Mouse (Mus musculus): ENCODE data around the gene Scaf8.
"Not testable (repeated sequence)": the region's sequence is repeated elsewhere in the genome, so short reads cannot be mapped to it uniquely, and the experiment has no call there.

The Scaf8 gene

GRCm38 (mm10) chr17:3120949-3121348, 6.2 kb downstream of the Scaf8 start:
- DNase-seq: not testable (repeated sequence)

DNA sequence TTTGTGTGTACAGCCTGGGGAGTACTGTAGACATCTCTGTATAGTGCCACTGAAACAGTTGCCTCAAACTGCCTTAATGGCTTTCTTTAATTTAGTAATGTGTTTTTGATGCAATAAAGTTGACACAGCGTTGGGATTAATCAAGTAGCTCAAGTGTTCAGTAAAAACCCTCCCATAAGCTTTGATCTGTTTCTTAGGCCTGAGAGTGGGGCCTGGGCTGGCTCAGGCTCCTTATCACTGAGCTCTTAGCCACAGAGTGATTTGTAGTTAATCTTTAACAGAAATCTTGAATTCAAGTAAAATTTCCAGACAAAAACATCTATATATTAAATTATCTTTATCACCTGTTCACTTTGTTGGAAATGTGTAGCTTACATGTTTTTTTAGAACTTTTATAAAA, 8.8 kb downstream of the Scaf8 start:
- DNase-seq: not testable (repeated sequence)

- DNase-seq: no peak
Observed at GRCm38 (mm10) chr17:3128716-3129115, 13.9 kb downstream of the Scaf8 start.

DNA sequence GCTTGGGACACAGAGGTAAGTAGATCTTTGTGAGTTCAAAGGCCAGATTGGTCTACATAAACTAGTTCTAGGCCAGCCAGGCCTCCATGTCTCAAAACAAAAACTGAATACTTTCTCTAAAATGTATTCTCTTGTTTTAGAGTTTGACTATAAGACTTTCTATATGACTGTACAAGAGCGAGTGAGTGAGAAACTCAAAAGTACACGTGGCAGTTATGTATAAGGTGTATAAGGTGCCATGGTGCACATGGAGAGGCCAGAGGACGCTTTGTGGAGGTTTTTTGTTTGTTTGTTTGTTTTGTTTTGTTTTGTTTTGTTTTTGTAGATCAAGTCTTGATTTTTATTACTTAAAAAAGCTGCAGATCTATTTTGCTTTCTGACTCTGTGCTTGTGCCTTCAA, 15.0 kb downstream of the Scaf8 start:
- no peak for DNase-seq

- no peak for DNase-seq
Observed at GRCm38 (mm10) chr17:3135346-3135745, 20.6 kb downstream of the Scaf8 start.

DNA sequence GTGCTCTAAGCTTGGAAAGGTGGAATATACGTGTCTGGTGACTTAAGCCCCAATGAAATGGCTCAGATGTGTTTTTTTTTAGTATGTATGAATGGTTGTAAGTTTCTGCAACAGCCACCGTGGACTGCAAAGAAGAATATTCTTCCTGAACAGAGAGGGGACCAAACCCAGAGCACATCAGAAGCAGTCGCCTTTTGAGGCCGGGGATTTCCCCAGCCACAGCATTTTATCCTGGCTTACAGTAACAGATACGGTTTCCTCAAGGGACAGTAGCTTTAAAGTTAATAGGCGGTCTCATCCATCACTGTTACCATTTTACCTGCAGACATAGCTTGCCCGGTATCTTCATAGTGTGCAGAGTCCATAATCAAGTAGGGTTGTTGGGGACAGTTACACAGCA, 21.4 kb downstream of the Scaf8 start:
- DNase-seq: no peak

DNA sequence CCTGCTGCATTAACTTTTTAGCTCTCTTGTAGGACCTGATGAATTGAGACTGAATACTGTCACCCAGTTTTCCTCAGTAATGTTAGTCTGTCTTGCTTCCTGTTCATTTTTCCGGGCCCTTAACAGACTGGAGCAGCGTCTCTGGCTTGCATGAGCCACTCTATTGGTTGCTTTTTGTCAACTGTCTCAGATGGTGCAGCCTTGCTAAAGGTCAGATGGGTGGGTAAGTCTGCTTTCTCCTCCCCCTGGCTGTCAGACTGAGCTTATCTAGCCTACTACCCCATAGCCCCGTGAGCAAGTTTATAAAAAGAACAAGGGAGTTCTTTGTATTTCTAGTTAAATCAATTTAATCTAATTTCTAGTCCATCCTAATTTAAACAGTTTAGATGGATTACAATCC, 23.6 kb downstream of the Scaf8 start:
- no peak for DNase-seq

DNA sequence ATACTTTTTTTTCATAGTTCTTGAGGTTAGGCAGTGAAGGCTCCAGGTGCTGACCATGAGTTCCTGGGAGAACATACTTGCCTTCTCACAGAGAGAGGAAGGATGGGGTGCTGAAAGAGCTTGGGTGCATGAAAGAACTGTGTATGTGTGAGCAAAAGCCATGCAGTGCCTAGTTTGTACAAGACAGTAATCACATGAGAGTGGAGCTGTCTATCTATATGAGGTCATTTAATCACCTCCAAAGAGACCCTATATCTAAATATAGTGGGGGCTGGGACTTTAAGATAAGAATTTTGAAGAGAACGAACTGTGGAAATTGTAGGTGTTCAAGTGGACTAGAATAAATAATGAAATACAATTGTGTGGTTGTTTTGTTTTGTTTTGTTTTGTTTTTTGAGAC, 25.3 kb downstream of the Scaf8 start:
- DNase-seq: no peak

GRCm38 (mm10) chr17:3148853-3149252, 34.1 kb downstream of the Scaf8 start:
- DNase-seq: no peak

DNA sequence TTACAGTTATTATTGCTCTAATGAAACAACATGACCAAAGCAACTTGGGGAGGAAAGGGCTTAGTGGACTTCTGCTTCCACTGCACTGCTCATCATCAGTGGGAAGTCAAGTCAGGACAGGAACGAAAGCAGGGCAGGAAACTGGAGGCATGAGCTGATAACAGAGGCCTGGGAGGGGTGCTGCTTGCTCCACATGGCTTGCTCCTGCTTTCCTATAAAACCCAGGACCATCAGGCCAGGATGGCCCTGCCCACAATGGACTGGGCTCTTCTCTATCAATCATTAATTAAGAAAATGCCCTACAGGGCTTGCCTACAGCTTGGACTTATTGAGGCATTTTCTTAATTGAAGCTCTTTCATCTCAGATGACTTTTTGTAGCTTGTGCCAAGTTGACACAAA, 34.8 kb downstream of the Scaf8 start:
- peak; percentile 52 for DNase-seq

DNA sequence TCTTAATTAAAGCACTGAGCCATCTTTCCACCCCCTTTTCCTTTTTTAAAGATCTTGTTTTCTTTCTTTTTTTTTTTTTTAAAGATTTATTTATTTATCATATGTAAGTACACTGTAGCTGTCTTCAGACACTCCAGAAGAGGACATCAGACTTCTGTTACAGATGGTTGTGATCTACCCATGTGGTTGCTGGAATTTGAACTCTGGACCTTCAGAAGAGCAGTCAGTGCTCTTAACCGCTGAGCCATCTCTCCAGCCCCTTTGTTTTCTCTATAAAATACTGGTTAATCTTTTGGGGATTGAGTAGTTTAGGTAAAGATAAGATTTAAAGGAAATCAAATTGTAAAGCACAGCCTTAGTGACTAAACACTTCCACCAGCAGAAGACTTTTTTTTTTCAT, 35.9 kb downstream of the Scaf8 start:
- not testable (repeated sequence) for DNase-seq

DNA sequence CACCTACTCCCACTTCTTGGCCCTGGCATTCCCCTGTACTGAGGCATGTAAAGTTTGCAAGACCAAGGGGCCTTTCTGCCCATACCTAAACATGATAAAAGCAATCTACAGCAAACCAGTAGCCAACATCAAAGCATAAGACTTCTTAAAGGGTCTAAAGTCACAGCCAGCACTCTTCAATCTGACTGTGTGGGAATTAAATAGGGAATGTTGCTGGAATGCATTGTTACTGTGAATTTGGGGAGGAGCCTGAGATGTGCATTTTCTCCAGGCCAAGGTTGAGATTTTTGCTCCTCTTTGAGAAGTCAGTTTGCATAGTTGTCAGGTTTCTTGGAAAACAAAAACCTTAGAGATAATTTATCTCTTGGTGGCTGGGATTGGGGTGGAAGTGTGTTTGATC, 36.4 kb downstream of the Scaf8 start:
- DNase-seq: no peak

DNA sequence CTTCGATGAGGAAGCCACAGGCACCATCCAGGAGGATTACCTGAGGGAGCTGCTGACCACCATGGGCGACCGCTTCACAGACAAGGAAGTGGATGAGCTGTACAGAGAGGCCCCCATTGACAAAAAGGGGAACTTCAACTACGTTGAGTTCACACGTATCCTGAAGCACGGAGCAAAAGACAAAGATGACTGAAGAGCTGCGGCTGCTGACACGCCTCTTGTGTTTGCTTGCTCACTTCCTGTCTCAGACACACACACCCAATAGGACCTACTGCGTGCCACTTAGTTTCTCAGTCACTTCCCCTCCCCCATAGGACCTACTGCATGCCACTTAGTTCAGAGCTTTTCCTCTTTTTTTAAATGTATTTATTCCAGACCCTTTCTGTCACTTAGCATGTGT, 41.4 kb downstream of the Scaf8 start:
- DNase-seq: not testable (repeated sequence)

DNA sequence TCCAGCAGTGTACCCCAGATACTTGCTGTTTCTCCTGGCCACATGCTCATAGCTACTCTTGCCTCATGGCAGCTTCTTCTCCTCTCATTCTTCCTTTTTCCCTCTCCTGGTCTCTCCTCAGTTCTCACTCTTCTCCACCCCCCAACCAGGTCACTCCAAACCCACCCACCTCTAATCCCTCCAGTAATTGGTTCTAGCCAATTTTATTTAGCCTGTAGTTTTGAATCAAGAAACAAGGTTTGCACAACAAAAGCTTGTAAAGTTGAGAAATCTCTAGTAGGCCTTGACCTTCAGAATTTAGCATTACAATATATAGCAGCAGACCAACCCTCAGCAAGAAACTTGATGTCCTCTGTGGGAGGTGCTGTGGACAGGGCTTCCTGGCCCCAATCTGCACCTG, 42.2 kb downstream of the Scaf8 start:
- no peak for DNase-seq

DNA sequence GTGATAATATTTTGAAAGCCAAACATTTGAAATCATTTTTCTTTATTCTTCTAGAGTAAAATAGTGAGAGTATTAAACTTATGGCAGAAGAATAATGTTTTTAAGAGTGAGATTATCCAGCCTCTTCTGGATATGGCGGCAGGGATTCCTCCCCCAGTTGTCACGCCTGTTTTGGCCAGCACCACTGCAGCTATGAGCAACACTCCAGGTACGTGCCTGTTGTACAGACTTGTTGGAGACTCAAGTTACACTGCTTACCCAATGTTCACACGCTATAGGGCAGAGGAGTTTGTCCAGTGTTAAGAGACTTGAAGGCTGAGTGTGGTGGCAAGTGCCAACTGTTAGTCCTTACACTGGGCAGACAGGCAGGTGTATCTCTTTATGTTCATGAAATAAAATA, 48.1 kb downstream of the Scaf8 start:
- no peak for DNase-seq

GRCm38 (mm10) chr17:3180425-3180945, 65.7 kb downstream of the Scaf8 start:
- not testable (repeated sequence) for DNase-seq

- not testable (repeated sequence) for DNase-seq
Observed at GRCm38 (mm10) chr17:3195483-3195882, 80.7 kb downstream of the Scaf8 start.

DNA sequence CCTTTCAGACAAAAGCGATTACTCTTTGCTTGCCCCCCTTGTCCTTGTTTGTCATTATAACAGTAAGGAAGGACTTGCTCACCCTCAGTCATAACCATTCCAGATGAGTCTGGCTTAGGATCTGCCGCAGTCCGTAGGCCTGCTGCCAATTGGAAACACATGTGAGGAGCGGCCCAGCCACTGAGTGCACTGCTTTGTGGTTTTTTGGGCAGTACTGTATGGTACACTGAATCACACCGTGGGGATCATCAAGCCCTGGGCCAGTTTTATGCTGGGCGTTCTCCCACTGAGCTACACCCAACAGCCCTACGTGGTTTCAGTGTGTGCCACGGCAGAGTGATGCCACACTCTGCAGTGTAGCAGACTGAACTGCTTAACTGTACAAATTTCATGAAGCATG, 85.6 kb downstream of the Scaf8 start:
- no peak for DNase-seq

DNA sequence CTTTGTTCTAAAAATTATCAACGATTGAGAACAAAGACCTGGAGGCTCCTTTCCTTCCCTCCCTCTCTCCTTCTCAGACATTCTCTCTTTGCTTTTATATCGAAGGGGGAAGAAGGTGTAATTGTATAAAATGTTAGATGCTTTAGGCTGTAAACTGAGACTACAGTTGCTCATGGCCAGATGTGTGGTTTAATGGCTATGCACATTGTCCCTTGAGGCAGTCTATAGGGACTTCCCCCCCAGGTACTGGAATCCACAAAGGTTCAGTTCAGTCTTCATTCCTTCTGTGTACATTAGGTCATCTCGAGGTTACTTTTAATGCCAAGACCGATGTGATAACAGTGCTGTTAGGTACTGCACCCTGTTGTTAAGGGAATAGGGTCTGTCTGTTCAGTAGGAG, 89.1 kb downstream of the Scaf8 start:
- DNase-seq: no peak

- no peak for DNase-seq
Observed at GRCm38 (mm10) chr17:3204826-3205405, 90.1 kb downstream of the Scaf8 start.

DNA sequence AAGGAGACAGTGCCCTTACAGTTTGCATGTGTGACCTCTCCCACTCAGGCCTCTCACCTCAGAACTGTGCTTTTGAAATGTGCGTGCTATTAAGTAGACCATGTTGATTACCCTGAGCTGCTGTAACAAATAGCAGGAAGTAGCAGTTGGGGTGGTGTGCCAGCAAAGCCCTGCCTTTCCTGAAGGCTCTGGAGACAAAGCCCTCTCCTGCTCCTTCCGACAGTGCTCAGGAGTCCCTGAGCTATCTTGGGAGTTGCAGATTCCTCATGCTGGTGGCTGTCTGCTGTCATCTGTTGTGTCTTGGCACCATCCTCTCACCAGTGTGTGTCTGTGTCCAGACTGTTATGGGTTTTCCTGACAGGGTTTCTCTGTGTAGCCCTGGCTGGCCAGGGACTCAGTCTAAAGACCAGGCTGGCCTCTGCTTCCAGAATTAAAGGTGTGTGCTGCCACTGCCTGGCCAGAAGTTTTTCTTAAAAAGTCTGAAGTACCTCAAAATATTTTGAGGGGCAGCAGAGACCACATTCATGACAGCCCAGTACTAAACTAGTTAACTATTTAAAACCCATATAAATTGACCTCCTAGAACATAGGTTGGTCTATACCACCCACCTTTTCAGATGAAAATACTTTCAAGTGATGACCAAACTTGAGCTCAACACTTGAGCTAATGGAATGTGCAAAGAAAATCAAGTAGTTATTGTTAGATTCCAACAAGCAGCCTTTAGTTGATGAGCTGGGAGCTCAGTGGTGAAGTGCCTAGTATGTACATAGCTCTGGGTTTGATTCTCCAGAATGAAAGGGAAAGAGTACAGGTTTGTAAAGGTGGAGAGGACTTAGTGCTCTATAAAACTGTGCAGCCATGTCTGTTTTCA, 92.0 kb downstream of the Scaf8 start:
- peak; percentile 22 for DNase-seq

- no peak for DNase-seq
Observed at GRCm38 (mm10) chr17:3207529-3208240, 92.9 kb downstream of the Scaf8 start.

DNA sequence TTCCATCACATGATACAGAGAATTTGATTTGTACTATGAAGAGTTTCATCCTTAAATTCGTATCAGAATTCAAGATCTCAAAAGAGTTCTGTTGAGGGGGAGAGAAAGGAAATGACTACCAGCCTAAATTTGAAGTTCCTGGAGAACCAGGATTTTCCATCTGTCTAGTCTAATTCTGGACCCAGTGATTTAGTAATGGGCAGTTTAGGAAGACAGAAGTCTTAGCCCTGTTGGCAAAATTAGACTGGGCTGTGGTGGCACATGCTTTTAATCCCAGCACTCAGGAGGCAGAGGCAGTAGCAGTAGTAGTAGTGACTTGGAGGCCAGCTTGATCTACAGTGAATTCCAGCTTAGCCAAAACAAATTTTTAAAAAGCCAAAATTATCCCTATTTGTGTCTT, 93.7 kb downstream of the Scaf8 start:
- no peak for DNase-seq

GRCm38 (mm10) chr17:3209581-3209980, 94.8 kb downstream of the Scaf8 start:
- DNase-seq: no peak

All from kidney, adult 11 months (tissue).